Mouse (Mus musculus): ENCODE data around the gene Dad1. TPM values are rescaled to one million over a fixed set of nuclear protein-coding genes. Genes with fewer than 3 reads are reported as not detected.

Gene Dad1
- total and polyA plus RNA-seq, 3 experiments = 186 to 320 TPM; not detected in 1

- Histone ChIP-seq H3K27ac (ENCODE audit: control insufficient read depth, low read depth, low read length) (no peak overlapping the region), H3K4me1 (ENCODE audit: control insufficient read depth in 1 of 2, insufficient read depth in 2 of 2, low read length in 2 of 2) (peaks cover 11 to 34% of the 10 kb centered on the region in 2 experiments), H3K36me3 (ENCODE audit: control insufficient read depth in 1 of 2, insufficient read depth in 2 of 2, low read length in 2 of 2) (peaks cover 0 to 21% of the 10 kb centered on the region in 2 experiments; a peak in 2 of 4 replicates), H3K27me3 (ENCODE audit: control insufficient read depth in 1 of 2, insufficient read depth in 2 of 2, low read length in 2 of 2) (no peaks in the 10 kb centered on the region), H3K79me2 (ENCODE audit: control insufficient read depth, insufficient read depth, low read length, poor library complexity) (no peaks in the 10 kb centered on the region), H3K9ac (ENCODE audit: control insufficient read depth, low read depth, low read length, poor library complexity, severe bottlenecking) (no peak overlapping the region), H3K4me3 (ENCODE audit: control insufficient read depth in 1 of 2, insufficient read depth in 1 of 2, low read depth in 2 of 2, low read length in 2 of 2) (no peak overlapping the region), H3K9me3 (replicated peaks; ENCODE audit: insufficient read depth, low read length) (no peaks in the 10 kb centered on the region)
- TF ChIP-seq E2F4 (IDR thresholded peaks at IDR 0.05; ENCODE audit: borderline replicate concordance, low read depth, low read length) = no peak
- TF ChIP-seq MYB (IDR thresholded peaks at IDR 0.05; ENCODE audit: low read depth, low read length) = no peak
- TF ChIP-seq MAFK (IDR thresholded peaks at IDR 0.05; ENCODE audit: borderline replicate concordance, low read depth, low read length) = no peak
- TF ChIP-seq CHD1 (IDR thresholded peaks at IDR 0.05; ENCODE audit: low read depth, low read length) = no peak
- TF ChIP-seq ELF1 (IDR thresholded peaks at IDR 0.05; ENCODE audit: low read depth, low read length) = no peak
- TF ChIP-seq MEF2A (IDR thresholded peaks at IDR 0.05; ENCODE audit: extremely low read depth, insufficient replicate concordance, low read depth, low read length, poor library complexity, severe bottlenecking) = no peak
- no peak for TF ChIP-seq MYC (IDR thresholded peaks at IDR 0.05; ENCODE audit: low read depth, low read length)
- no peak for TF ChIP-seq TAL1 (IDR thresholded peaks at IDR 0.05; ENCODE audit: low read length)
- TF ChIP-seq ETS1 (IDR thresholded peaks at IDR 0.05; ENCODE audit: low read depth, low read length) = no peak
- TF ChIP-seq ZMIZ1 (IDR thresholded peaks at IDR 0.05; ENCODE audit: low read depth, low read length) = no peak
- no peak for TF ChIP-seq ZC3H11A (IDR thresholded peaks at IDR 0.05; ENCODE audit: low read depth, low read length)
- TF ChIP-seq NELFE (IDR thresholded peaks at IDR 0.05; ENCODE audit: low read depth, low read length) = no peak
- no peak for TF ChIP-seq BHLHE40 (IDR thresholded peaks at IDR 0.05; ENCODE audit: borderline replicate concordance, low read depth, low read length)
- TF ChIP-seq SMC3 (IDR thresholded peaks at IDR 0.05; ENCODE audit: low read depth, low read length) = no peak
- DNase-seq (ENCODE audit: low read depth, low spot score) = no peak
Measured at GRCm38 (mm10) chr14:54224064-54224417, 29.9 kb downstream of the Dad1 start.

GRCm38 (mm10) chr14:54223315-54224063 lies 30.4 kb downstream of the Dad1 start:
- Histone ChIP-seq H3K4me3 (ENCODE audit: control insufficient read depth in 1 of 2, insufficient read depth in 1 of 2, low read depth in 2 of 2, low read length in 2 of 2) (no peak overlapping the region), H3K9ac (ENCODE audit: control insufficient read depth, low read depth, low read length, poor library complexity, severe bottlenecking) (no peak overlapping the region), H3K27me3 (ENCODE audit: control insufficient read depth in 1 of 2, insufficient read depth in 2 of 2, low read length in 2 of 2) (no peaks in the 10 kb centered on the region), H3K9me3 (replicated peaks; ENCODE audit: insufficient read depth, low read length) (no peaks in the 10 kb centered on the region), H3K27ac (ENCODE audit: control insufficient read depth, low read depth, low read length) (no peak overlapping the region), H3K4me1 (ENCODE audit: control insufficient read depth in 1 of 2, insufficient read depth in 2 of 2, low read length in 2 of 2) (peaks cover 11 to 34% of the 10 kb centered on the region in 2 experiments), H3K36me3 (ENCODE audit: control insufficient read depth in 1 of 2, insufficient read depth in 2 of 2, low read length in 2 of 2) (peaks cover 0 to 21% of the 10 kb centered on the region in 2 experiments; a peak in 2 of 4 replicates), H3K79me2 (ENCODE audit: control insufficient read depth, insufficient read depth, low read length, poor library complexity) (no peaks in the 10 kb centered on the region)
- no peak for TF ChIP-seq JUND (IDR thresholded peaks at IDR 0.05; ENCODE audit: low read depth, low read length)
- no peak for TF ChIP-seq USF2 (IDR thresholded peaks at IDR 0.05; ENCODE audit: borderline replicate concordance in 1 of 2, insufficient read depth in 1 of 2, low read depth in 1 of 2, low read length in 2 of 2)
- no peak for TF ChIP-seq GABPA (IDR thresholded peaks at IDR 0.05; ENCODE audit: low read depth, low read length)
- TF ChIP-seq GATA1 (IDR thresholded peaks at IDR 0.05; ENCODE audit: low read depth, low read length) = no peak
- no peak for TF ChIP-seq UBTF (IDR thresholded peaks at IDR 0.05; ENCODE audit: borderline replicate concordance, insufficient read depth, low read depth, low read length)
- TF ChIP-seq MAX (IDR thresholded peaks at IDR 0.05; ENCODE audit: low read length) = no peak
- DNase-seq (ENCODE audit: low read depth, low spot score) = no peak
